Mouse (Mus musculus) hindbrain, embryonic 15.5 days (tissue): ENCODE measurements around the gene Klhl12. TPM values are rescaled to one million over a fixed set of nuclear protein-coding genes. Genes with fewer than 3 reads are reported as not detected.

Source experiments
- ATAC-seq: fragments of 200-750 bp; cut with Nextera tagmentation; 2 replicates; pipeline ENCODE4 v1.8.0; 2017; ENCODE audit warnings: low read depth, moderate number of reproducible peaks, moderate TSS enrichment; ENCODE audit not compliant: low FRiP score
- H3K27ac ChIP-seq: fragments of 300-500 bp; sonication (generic); replicated peaks from 2 replicates; pipeline ENCODE4 v1.5.1; 2015; ENCODE audit warnings: mild to moderate bottlenecking, inconsistent platforms
- H3K27me3 ChIP-seq: fragments of 300-500 bp; sonication (generic); 2 replicates; pipeline ENCODE4 v1.6.1; 2015; ENCODE audit warnings: control low read depth, inconsistent platforms
- H3K36me3 ChIP-seq: fragments of 300-500 bp; sonication (generic); 2 replicates; pipeline ENCODE4 v1.6.1; 2015; ENCODE audit warnings: control low read depth, inconsistent platforms
- H3K4me1 ChIP-seq: fragments of 300-500 bp; sonication (generic); replicated peaks from 2 replicates; pipeline ENCODE4 v1.6.1; 2015; ENCODE audit warnings: control low read depth, inconsistent platforms
- H3K4me2 ChIP-seq: fragments of 300-500 bp; sonication (generic); 2 replicates; pipeline ENCODE4 v1.6.1; 2015; ENCODE audit warnings: moderate library complexity, mild to moderate bottlenecking, inconsistent platforms
- H3K4me3 ChIP-seq: fragments of 300-500 bp; sonication (generic); 2 replicates; pipeline ENCODE4 v1.5.1; 2015; ENCODE audit warnings: mild to moderate bottlenecking, inconsistent platforms
- H3K9ac ChIP-seq: fragments of 300-500 bp; sonication (generic); 2 replicates; pipeline ENCODE4 v1.6.1; 2015; ENCODE audit warnings: inconsistent platforms
- H3K9me3 ChIP-seq: fragments of 300-500 bp; sonication (generic); 2 replicates; pipeline ENCODE4 v1.6.1; 2016; ENCODE audit warnings: control low read depth, inconsistent platforms
- WGBS: fragments of 180-500 bp; shearing (Covaris S2); methylation state at CpG from one replicate; pipeline ENCODE4 v1.1.7; 2015; 5-methylcytosine and 5-hydroxymethylcytosine counted together
- polyA plus RNA-seq: library from polyadenylated mRNA; unstranded; fragments of >200 nt; fragmentation: Nextera tagmentation; extraction: Ambion mirVana; gene quantifications from 2 replicates; pipeline ENCODE4 v1.2.1, GENCODE M21; 2015

The Klhl12 gene
- polyA plus RNA-seq, 1 experiment from 2014 or later, result 38.2 TPM

GRCm38 (mm10) chr1:134456060-134456459 lies 729 bp downstream of the Klhl12 start:
- H3K36me3 ChIP-seq, result peaks cover 16% of the 10 kb centered on the region
- WGBS, result 21% methylated on average over 5 of the region's 5 CpGs
- no peaks in the 10 kb centered on the region for H3K9me3 ChIP-seq
- H3K27me3 ChIP-seq, result no peaks in the 10 kb centered on the region
- ATAC-seq, result no peak
- peak overlapping the region; percentile 89 for H3K4me3 ChIP-seq
- H3K4me1 ChIP-seq, result peaks cover 16% of the 10 kb centered on the region
- H3K9ac ChIP-seq, result peak overlapping the region; percentile 94; the same call in 1 of the 2 replicates
- peak overlapping the region; percentile 84 for H3K4me2 ChIP-seq
- 0 out of 2 replicates have a peak overlapping the region, but pooled peaks have one; percentile 79 for H3K27ac ChIP-seq

GRCm38 (mm10) chr1:134458139-134458727 lies 2.9 kb downstream of the Klhl12 start:
- Histone ChIP-seq H3K27me3 (no peaks in the 10 kb centered on the region), H3K4me3 (no peak overlapping the region), H3K4me2 (no peak overlapping the region), H3K27ac (no peak overlapping the region), H3K9me3 (no peaks in the 10 kb centered on the region), H3K9ac (no peak overlapping the region), H3K36me3 (peaks cover 28% of the 10 kb centered on the region), H3K4me1 (peaks cover 16% of the 10 kb centered on the region)
- 89% methylated on average over 7 of the region's 7 CpGs for WGBS
- ATAC-seq, result no peak

GRCm38 (mm10) chr1:134460294-134461284 lies 5.3 kb downstream of the Klhl12 start:
- Histone ChIP-seq H3K9ac (no peak overlapping the region), H3K4me2 (no peak overlapping the region), H3K4me3 (no peak overlapping the region), H3K27ac (no peak overlapping the region), H3K27me3 (no peaks in the 10 kb centered on the region), H3K9me3 (no peaks in the 10 kb centered on the region), H3K4me1 (peaks cover 9% of the 10 kb centered on the region), H3K36me3 (peaks cover 45% of the 10 kb centered on the region)
- ATAC-seq, result no peak
- WGBS, result 94% methylated on average over 1 of the region's 1 CpGs

GRCm38 (mm10) chr1:134484623-134485022 lies 29.3 kb downstream of the Klhl12 start:
- WGBS, result 93% methylated on average over 2 of the region's 2 CpGs
- no peak overlapping the region for H3K4me3 ChIP-seq
- H3K4me2 ChIP-seq, result no peak overlapping the region
- H3K27ac ChIP-seq, result no peak overlapping the region
- H3K27me3 ChIP-seq, result no peaks in the 10 kb centered on the region
- no peak overlapping the region for H3K9ac ChIP-seq
- H3K9me3 ChIP-seq, result no peaks in the 10 kb centered on the region
- peaks cover 60% of the 10 kb centered on the region for H3K36me3 ChIP-seq
- H3K4me1 ChIP-seq, result no peaks in the 10 kb centered on the region
- no peak for ATAC-seq

GRCm38 (mm10) chr1:134490903-134491801 lies 35.8 kb downstream of the Klhl12 start:
- Histone ChIP-seq H3K9me3 (no peaks in the 10 kb centered on the region), H3K9ac (no peak overlapping the region), H3K4me1 (peaks cover 15% of the 10 kb centered on the region), H3K36me3 (peaks cover 35% of the 10 kb centered on the region), H3K4me2 (no peak overlapping the region), H3K4me3 (no peak overlapping the region), H3K27ac (no peak overlapping the region), H3K27me3 (no peaks in the 10 kb centered on the region)
- 94% methylated on average over 6 of the region's 6 CpGs for WGBS
- no peak for ATAC-seq

- Histone ChIP-seq H3K9me3 (no peaks in the 10 kb centered on the region), H3K4me1 (peaks cover 17% of the 10 kb centered on the region), H3K27ac (no peak overlapping the region), H3K36me3 (peaks cover 28% of the 10 kb centered on the region), H3K9ac (no peak overlapping the region), H3K4me2 (no peak overlapping the region), H3K4me3 (no peak overlapping the region), H3K27me3 (no peaks in the 10 kb centered on the region)
- ATAC-seq, result no peak
- 71% methylated on average over 7 of the region's 7 CpGs for WGBS
These were observed 36.9 kb downstream of the Klhl12 start for GRCm38 (mm10) chr1:134492276-134492675.

- Histone ChIP-seq H3K27me3 (no peaks in the 10 kb centered on the region), H3K27ac (no peak overlapping the region), H3K4me2 (peak overlapping the region; percentile 74), H3K4me3 (no peak overlapping the region), H3K9ac (no peak overlapping the region), H3K36me3 (peaks cover 17% of the 10 kb centered on the region), H3K4me1 (peaks cover 17% of the 10 kb centered on the region), H3K9me3 (no peaks in the 10 kb centered on the region)
- no peak for ATAC-seq
- 76% methylated on average over 2 of the region's 2 CpGs for WGBS
These were observed 38.2 kb downstream of the Klhl12 start for GRCm38 (mm10) chr1:134493496-134493895.

- 21% methylated on average over 5 of the region's 5 CpGs for WGBS
- Histone ChIP-seq H3K9me3 (no peaks in the 10 kb centered on the region), H3K36me3 (peaks cover 13% of the 10 kb centered on the region), H3K27ac (peak overlapping the region; percentile 95), H3K4me2 (peak overlapping the region; percentile 74), H3K4me3 (peak overlapping the region; percentile 81), H3K27me3 (no peaks in the 10 kb centered on the region), H3K9ac (peak overlapping the region; percentile 61), H3K4me1 (peaks cover 17% of the 10 kb centered on the region)
- no peak for ATAC-seq
These were observed 38.6 kb downstream of the Klhl12 start for GRCm38 (mm10) chr1:134493956-134494355.

- Histone ChIP-seq H3K9me3 (no peaks in the 10 kb centered on the region), H3K4me2 (peak within 1 kb of the TSS; percentile 74), H3K9ac (peak within 1 kb of the TSS; percentile 71), H3K4me1 (peaks cover 17% of the 10 kb centered on the region), H3K27me3 (no peaks in the 10 kb centered on the region), H3K4me3 (peak within 1 kb of the TSS; percentile 81), H3K36me3 (peaks cover 7% of the 10 kb centered on the region; the same call in 1 of the 2 replicates), H3K27ac (peak within 1 kb of the TSS; percentile 95)
- under 1% methylated on average over 58 of the region's 58 CpGs for WGBS
- peak; percentile 99 for ATAC-seq
These were observed 39.3 kb downstream of the Klhl12 start, which contains the start of gene Rabif for GRCm38 (mm10) chr1:134494428-134495215. Gene Rabif, plus strand, starts transcription at chr1:134494648.

GRCm38 (mm10) chr1:134495216-134495539 lies 39.8 kb downstream of the Klhl12 start:
- peak overlapping the region; percentile 95 for H3K27ac ChIP-seq
- H3K36me3 ChIP-seq, result peaks cover 2% of the 10 kb centered on the region; the same call in 1 of the 2 replicates
- no peaks in the 10 kb centered on the region for H3K27me3 ChIP-seq
- WGBS, result 22% methylated on average over 5 of the region's 5 CpGs
- peak overlapping the region; percentile 81 for H3K4me3 ChIP-seq
- H3K4me1 ChIP-seq, result peaks cover 17% of the 10 kb centered on the region
- peak overlapping the region; percentile 74 for H3K4me2 ChIP-seq
- no peak for ATAC-seq
- no peaks in the 10 kb centered on the region for H3K9me3 ChIP-seq
- peak overlapping the region; percentile 71 for H3K9ac ChIP-seq

GRCm38 (mm10) chr1:134495991-134496390 lies 40.7 kb downstream of the Klhl12 start:
- peaks cover 17% of the 10 kb centered on the region for H3K4me1 ChIP-seq
- H3K4me2 ChIP-seq, result peak overlapping the region; percentile 74
- no peaks in the 10 kb centered on the region for H3K27me3 ChIP-seq
- H3K4me3 ChIP-seq, result no peak overlapping the region
- H3K9ac ChIP-seq, result 0 out of 2 replicates have a peak overlapping the region, but pooled peaks have one; percentile 71
- no peak overlapping the region for H3K27ac ChIP-seq
- H3K9me3 ChIP-seq, result no peaks in the 10 kb centered on the region
- no peaks in the 10 kb centered on the region; the same call in 1 of the 2 replicates for H3K36me3 ChIP-seq
- WGBS, result 91% methylated on average over 10 of the region's 10 CpGs
- ATAC-seq, result no peak
